Mouse (Mus musculus) MEL (cell line): ENCODE measurements around the gene Tjp3.

Source experiments
- CHD2 ChIP-seq: IDR thresholded peaks from 2 replicates; pipeline ENCODE4 v1.6.1; 2011; ENCODE audit warnings: low read length, improper control_type of control experiment
- CTCF ChIP-seq, 3 experiments: IDR thresholded peaks in 2 of 3; conservative IDR thresholded peaks in 1 of 3; 2 replicates each; pipeline ENCODE4 v1.5.1; 2011 to 2012; ENCODE audit warnings: low read length in 3 of 3, low read depth in 2 of 3, mild to moderate bottlenecking in 2 of 3, improper control_type of control experiment in 1 of 3, inconsistent platforms in 1 of 3, mixed read lengths in 1 of 3, moderate library complexity in 1 of 3; ENCODE audit not compliant: control insufficient read depth in 1 of 3, insufficient read depth in 1 of 3, poor library complexity in 1 of 3, severe bottlenecking in 1 of 3
- EP300 ChIP-seq, 2 experiments: IDR thresholded peaks; 2 replicates each; pipeline ENCODE4 v1.6.1; 2011; ENCODE audit warnings: improper control_type of control experiment in 2 of 2, low read length in 2 of 2, low read depth in 1 of 2, mild to moderate bottlenecking in 1 of 2
- GATA1 ChIP-seq: IDR thresholded peaks from 2 replicates; pipeline ENCODE4 v1.6.1; 2011; ENCODE audit warnings: low read depth, low read length, improper control_type of control experiment
- MEF2A ChIP-seq: IDR thresholded peaks from 2 replicates; pipeline ENCODE4 v1.6.1; 2014; ENCODE audit warnings: low read depth, mild to moderate bottlenecking, inconsistent platforms, low read length, improper control_type of control experiment; ENCODE audit not compliant: poor library complexity, insufficient replicate concordance, severe bottlenecking; ENCODE audit errors: extremely low read depth
- POLR2A ChIP-seq, 2 experiments: IDR thresholded peaks; 2 replicates each; pipeline ENCODE4 v1.6.1; 2011 to 2012; ENCODE audit warnings: low read length in 2 of 2, mild to moderate bottlenecking in 2 of 2, control low read depth in 1 of 2, improper control_type of control experiment in 1 of 2, low read depth in 1 of 2, moderate library complexity in 1 of 2; ENCODE audit not compliant: control insufficient read depth in 1 of 2, insufficient read depth in 1 of 2, poor library complexity in 1 of 2
- RCOR1 ChIP-seq: IDR thresholded peaks from 2 replicates; pipeline ENCODE4 v1.6.1; 2012; ENCODE audit warnings: low read depth, mild to moderate bottlenecking, inconsistent platforms, low read length, improper control_type of control experiment
- TAL1 ChIP-seq: IDR thresholded peaks from 2 replicates; pipeline ENCODE4 v1.6.1; 2012; ENCODE audit warnings: mild to moderate bottlenecking, inconsistent platforms, low read length, moderate library complexity, mixed read lengths
- USF2 ChIP-seq, 2 experiments: IDR thresholded peaks; 2 replicates each; pipeline ENCODE4 v1.6.1; 2011 to 2012; ENCODE audit warnings: improper control_type of control experiment in 2 of 2, low read length in 2 of 2, borderline replicate concordance in 1 of 2, inconsistent platforms in 1 of 2, low read depth in 1 of 2, mild to moderate bottlenecking in 1 of 2; ENCODE audit not compliant: insufficient read depth in 1 of 2

- TF ChIP-seq EP300 (IDR thresholded peaks at IDR 0.05; ENCODE audit: low read depth in 1 of 2, low read length in 2 of 2) (no peak), USF2 (IDR thresholded peaks at IDR 0.05; ENCODE audit: borderline replicate concordance in 1 of 2, insufficient read depth in 1 of 2, low read depth in 1 of 2, low read length in 2 of 2) (peak in 1 of 2 experiments; percentile 66; a peak in 2 of 4 replicates), CTCF (IDR thresholded peaks at IDR 0.05 in 2 of 3, conservative IDR thresholded peaks at IDR 0.05 in 1 of 3; ENCODE audit: control insufficient read depth in 1 of 3, insufficient read depth in 1 of 3, low read depth in 2 of 3, low read length in 3 of 3, poor library complexity in 1 of 3, severe bottlenecking in 1 of 3) (no peak), RCOR1 (no peak), MEF2A (no peak), GATA1 (no peak), CHD2 (no peak), TAL1 (no peak), POLR2A (IDR thresholded peaks at IDR 0.05; ENCODE audit: control insufficient read depth in 1 of 2, insufficient read depth in 1 of 2, low read depth in 1 of 2, low read length in 2 of 2, poor library complexity in 1 of 2) (peak; percentile 55 to 76)
Measured at GRCm38 (mm10) chr10:81232580-81233225, 58.7 kb downstream of the Tjp3 start, which contains the start of gene Zfr2.
